Mouse (Mus musculus): Measurements from ENCODE around the gene Il11ra2. TPM values are rescaled to one million over a fixed set of nuclear protein-coding genes. Genes with fewer than 3 reads are reported as not detected.
"Not testable (repeated sequence)": the region's sequence is repeated elsewhere in the genome, so short reads cannot be mapped to it uniquely, and the experiment has no call there.

Gene Il11ra2
- not detected for total RNA-seq (2021)

- intact Hi-C loops (cut with DNase I); DNase-seq: not testable (repeated sequence)
Observed at GRCm38 (mm10) chr4:42661793-42662192, at the start of gene Il11ra2. TSS of gene Il11ra2 (minus strand) at chr4:42661893.

DNA sequence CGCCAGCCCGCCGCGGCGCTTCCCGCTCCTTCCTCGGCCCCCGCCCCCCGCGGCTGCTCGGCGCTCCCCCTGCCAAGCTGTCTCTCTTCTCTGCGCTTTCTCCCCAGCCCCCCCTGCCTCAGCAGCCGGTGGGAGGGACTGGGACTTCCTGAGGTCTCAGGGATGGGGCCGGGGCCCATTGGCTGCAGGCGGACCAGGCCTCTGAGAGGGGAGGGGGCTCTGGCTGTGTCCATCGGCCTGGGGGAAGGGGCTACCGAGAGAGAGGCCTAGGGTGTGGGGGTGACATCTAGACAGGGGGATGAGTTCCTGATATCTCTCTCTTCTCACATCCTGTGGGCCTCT lies 20.5 kb upstream of the Il11ra2 start:
- DNase-seq; intact Hi-C loops (cut with DNase I): not testable (repeated sequence)

- DNase-seq; intact Hi-C loops (cut with DNase I): not testable (repeated sequence)
Observed at GRCm38 (mm10) chr4:42681473-42682182, 19.9 kb upstream of the Il11ra2 start.

DNA sequence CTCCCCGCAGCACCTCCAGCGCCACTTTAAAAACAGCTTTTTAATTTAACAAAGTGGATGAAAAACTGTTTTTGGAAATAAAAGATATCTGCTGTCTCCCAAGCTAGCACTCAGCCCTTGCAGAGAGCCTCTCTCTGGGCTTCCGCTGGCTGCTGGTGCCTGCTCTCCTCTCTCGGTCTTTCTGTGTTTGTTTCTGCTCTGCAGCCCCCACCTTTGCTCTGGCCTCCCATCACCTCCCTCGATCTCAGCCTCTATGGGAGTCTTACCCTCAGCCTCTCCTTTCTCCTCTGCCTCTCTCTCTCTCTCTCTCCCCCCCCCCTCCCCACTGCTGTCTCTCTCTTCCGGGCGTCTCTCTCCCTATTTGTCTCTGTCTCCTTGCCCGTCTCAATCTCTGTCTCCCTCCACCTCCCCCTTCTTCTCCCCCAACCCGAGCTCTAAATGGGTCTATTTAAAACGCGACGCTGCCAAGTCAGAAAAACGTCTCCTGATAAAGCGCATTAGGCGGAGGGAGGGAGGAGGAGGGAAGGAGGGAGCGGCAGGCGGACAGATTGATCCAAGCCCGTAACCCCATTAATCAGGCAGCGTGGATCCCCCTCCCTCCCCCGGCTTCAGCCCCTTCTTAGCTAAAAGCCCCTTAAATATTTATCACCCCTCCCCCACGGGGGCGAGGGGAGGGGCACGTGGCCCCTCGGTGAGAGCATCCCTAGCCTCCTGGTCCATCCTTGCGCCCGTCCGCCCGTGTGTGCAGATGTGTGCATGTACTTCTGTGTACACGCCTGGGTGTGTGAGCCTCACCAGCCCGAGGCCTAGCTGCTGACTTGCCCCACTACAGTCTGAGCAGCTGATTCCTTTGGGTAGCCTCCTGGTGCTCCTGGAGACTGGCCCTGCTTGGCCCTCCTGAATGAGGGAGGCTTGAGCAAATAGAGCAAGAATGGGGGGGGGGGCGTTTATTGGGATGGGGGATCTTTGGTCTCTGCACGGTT lies 19.0 kb upstream of the Il11ra2 start:
- DNase-seq; intact Hi-C loops (cut with DNase I): not testable (repeated sequence)

GRCm38 (mm10) chr4:42679365-42679764 lies 17.7 kb upstream of the Il11ra2 start:
- intact Hi-C loops (cut with DNase I): not testable (repeated sequence)

GRCm38 (mm10) chr4:42675415-42675814 lies 13.7 kb upstream of the Il11ra2 start:
- DNase-seq; intact Hi-C loops (cut with DNase I): not testable (repeated sequence)

More at GRCm38 (mm10) chr4:42679365-42679764, 17.7 kb upstream of the Il11ra2 start:
- DNase-seq: not testable (repeated sequence)

GRCm38 (mm10) chr4:42654951-42655350 lies 6.7 kb downstream of the Il11ra2 start, which contains the start of gene Ccl27b:
TSS of gene Ccl27b (plus strand) at chr4:42655251.
- intact Hi-C loops (cut with DNase I): not testable (repeated sequence)

DNA sequence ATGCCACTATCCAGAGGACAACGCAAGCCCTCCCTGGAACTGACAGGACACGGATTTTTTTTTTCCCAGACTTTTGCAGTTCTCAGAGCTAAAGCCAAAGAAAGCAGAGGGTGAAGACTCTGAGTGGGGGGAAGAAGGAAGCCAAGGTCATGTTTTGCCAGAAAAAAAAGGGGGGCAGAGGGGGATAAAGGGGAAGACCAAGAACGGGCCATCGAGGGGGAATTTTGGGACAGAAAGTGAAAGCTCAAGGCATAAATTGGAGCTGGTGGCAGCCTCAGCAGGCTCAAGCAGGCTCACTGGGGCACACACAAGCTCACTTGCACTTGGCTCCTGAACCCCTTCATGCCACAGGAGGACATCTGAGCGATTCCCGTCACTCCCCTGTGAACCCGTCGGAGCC lies 32.3 kb downstream of the Il11ra2 start, which contains the start of gene Gm2564:
TSS of gene Gm2564 (plus strand) at position 301 of the 400 bp plus-strand sequence.
- DNase-seq; intact Hi-C loops (cut with DNase I): not testable (repeated sequence)

More at GRCm38 (mm10) chr4:42654951-42655350, 6.7 kb downstream of the Il11ra2 start, which contains the start of gene Ccl27b:
- DNase-seq: not testable (repeated sequence)

DNA sequence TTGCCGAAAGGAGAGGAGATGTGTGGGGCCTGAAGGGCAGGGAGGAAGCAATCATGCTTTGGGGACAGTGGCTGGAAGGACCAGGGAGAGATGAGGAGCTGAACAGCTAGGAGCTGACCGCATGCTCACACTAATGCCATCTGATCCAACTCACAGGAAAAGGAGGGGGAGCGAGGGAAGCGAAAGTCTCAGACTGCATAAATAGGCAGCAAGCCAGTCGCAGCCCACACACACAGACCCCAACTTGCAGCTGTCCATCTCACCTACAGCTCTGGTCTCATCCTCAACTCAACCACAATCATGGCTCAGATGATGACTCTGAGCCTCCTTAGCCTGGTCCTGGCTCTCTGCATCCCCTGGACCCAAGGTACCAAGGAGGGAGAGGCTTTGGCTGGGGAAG lies 49.8 kb downstream of the Il11ra2 start, which contains the start of gene Gm10591:
TSS of gene Gm10591 (plus strand) at position 301 of the 400 bp plus-strand sequence.
- DNase-seq; intact Hi-C loops (cut with DNase I): not testable (repeated sequence)

Other genes with a start within 250 kb of the Il11ra2 start
- not detected for gene Gm21586, start 222.5 kb downstream of the Il11ra2 start, total RNA-seq (2021)
- gene Gm2163, start 195.1 kb downstream of the Il11ra2 start, total RNA-seq (2021): not detected
- gene Fam205a2, start 133.7 kb downstream of the Il11ra2 start, total RNA-seq (2021): under 1 TPM in 1 of 2 experiments, not detected in 1; 0.07 TPM
- not detected for gene Gm10591, start 49.7 kb downstream of the Il11ra2 start, total RNA-seq (2021)
- 1 to 10 TPM; 1.4 to 2.0 TPM for gene Gm2564, start 32.2 kb downstream of the Il11ra2 start, total RNA-seq (2021)
- not detected for gene Ccl27b, start 6.6 kb downstream of the Il11ra2 start, total RNA-seq (2021)
- not detected for gene 4930578G10Rik, start 73.7 kb upstream of the Il11ra2 start, total RNA-seq (2021)
- not detected for gene Ccl19, start 94.7 kb upstream of the Il11ra2 start, total RNA-seq (2021)
- gene Ccl21a, start 112.1 kb upstream of the Il11ra2 start, total RNA-seq (2021): 10 to 100 TPM; 17.4 to 18.5 TPM
- not detected for gene Fam205a1, start 192.0 kb upstream of the Il11ra2 start, total RNA-seq (2021)
- gene Gm12394, start 194.9 kb upstream of the Il11ra2 start, total RNA-seq (2021): under 1 TPM in 1 of 2 experiments, not detected in 1; 0.07 TPM
- 1 to 10 TPM; 2.7 to 2.9 TPM for gene Fam205c, start 212.3 kb upstream of the Il11ra2 start, total RNA-seq (2021)